Mouse (Mus musculus) megakaryocyte, embryonic 14.5 days (primary cell): ENCODE measurements at regions not wholly inside any gene's neighbourhood (a gene's known extent, or its start where the extent isn't known, plus 50 kb on each side); places are given as distances from the start of the nearest gene placed in this dataset.

Source experiments
- H3K27me3 ChIP-seq: replicated peaks from 2 replicates; pipeline ENCODE3; 2012; ENCODE audit warnings: inconsistent platforms
- H3K36me3 ChIP-seq: replicated peaks from 2 replicates; pipeline ENCODE3; 2012; ENCODE audit warnings: low read length, inconsistent platforms, mixed read lengths
- H3K4me1 ChIP-seq: 2 replicates; pipeline ENCODE4 v1.6.1; 2012; ENCODE audit warnings: inconsistent platforms
- H3K4me3 ChIP-seq: replicated peaks from 2 replicates; pipeline ENCODE3; 2012; ENCODE audit warnings: moderate library complexity, mild to moderate bottlenecking, inconsistent platforms
- H3K9me3 ChIP-seq: 2 replicates; pipeline ENCODE4 v1.6.1; 2012; ENCODE audit warnings: inconsistent platforms
- FLI1 ChIP-seq: IDR thresholded peaks from 2 replicates; pipeline ENCODE4 v1.6.1; 2012; ENCODE audit warnings: low read length, inconsistent platforms, mixed read lengths
- GATA1 ChIP-seq: IDR thresholded peaks from 3 replicates; pipeline ENCODE4 v1.6.1; 2012; ENCODE audit warnings: mixed read lengths, low read length, inconsistent platforms, borderline replicate concordance

DNA sequence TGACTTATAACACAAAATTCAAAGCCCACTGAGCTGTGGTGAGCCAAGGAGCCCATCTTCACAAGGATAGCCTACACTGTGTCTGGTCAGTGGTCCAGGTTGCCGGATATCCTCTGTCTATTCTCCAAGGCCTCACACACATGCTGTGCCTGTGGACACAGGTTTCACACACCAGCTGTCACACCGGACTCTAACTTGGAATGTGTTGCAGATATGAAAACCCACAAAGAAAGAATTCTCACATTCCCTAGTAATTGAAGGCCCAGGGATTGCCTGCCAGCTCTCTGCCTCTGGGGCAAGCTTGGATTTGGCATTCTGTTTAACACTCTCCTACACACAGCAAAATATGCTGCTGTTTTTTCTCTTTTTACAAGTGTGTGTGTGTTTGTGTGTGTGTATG lies 595.4 kb upstream of the Arpp21 start:
- no peaks in the 10 kb centered on the region for H3K36me3 ChIP-seq
- peaks cover 45% of the 10 kb centered on the region for H3K9me3 ChIP-seq
- H3K27me3 ChIP-seq: no peaks in the 10 kb centered on the region
- no peaks in the 10 kb centered on the region for H3K4me1 ChIP-seq
- TF ChIP-seq FLI1 (no peak), GATA1 (no peak)
- H3K4me3 ChIP-seq: no peak overlapping the region

DNA sequence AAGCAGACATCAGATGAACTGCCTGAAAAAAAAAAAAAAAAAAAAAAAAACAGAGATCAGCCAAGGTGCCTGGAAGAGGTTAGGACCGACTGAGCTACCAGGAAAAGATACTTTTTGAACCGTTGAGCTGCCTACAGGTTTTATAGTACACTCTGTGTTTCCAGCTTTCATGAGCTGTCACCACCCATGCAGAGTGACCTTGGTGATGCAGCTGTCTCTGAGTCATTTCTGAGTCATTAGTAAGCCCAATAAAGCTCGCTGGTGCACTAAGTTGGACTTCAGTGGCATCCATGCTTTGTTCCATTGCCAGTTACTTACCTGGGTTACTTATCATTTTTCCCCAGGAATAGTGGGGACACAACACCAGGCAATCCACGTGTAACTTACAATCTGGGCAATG lies 592.9 kb upstream of the Arpp21 start:
- no peaks in the 10 kb centered on the region for H3K36me3 ChIP-seq
- H3K27me3 ChIP-seq: no peaks in the 10 kb centered on the region
- H3K9me3 ChIP-seq: peaks cover 32% of the 10 kb centered on the region
- H3K4me1 ChIP-seq: no peaks in the 10 kb centered on the region
- TF ChIP-seq GATA1 (no peak), FLI1 (no peak)
- no peak overlapping the region for H3K4me3 ChIP-seq

DNA sequence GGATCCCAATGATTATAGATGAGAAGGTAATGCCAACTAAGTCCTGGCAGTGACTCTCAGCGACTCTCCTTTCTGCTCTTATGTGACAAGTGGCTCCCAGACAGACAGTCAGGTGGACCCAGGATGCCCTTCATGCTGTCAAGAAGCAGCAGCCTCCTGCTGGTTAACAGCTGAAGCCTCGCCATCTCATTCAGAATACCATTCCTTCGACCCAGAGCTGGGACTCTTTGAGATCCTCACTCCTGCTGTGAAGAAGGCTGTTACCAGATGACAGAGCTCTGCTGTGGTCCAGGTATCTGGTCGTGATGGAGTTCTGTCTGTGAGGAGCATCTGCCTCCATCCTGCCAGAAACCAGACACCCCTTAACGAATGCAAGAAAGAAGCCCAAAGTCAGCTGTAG lies 590.9 kb upstream of the Arpp21 start:
- Histone ChIP-seq H3K36me3 (no peaks in the 10 kb centered on the region), H3K9me3 (peaks cover 21% of the 10 kb centered on the region; the same call in 1 of the 2 replicates), H3K27me3 (no peaks in the 10 kb centered on the region), H3K4me1 (no peaks in the 10 kb centered on the region), H3K4me3 (no peak overlapping the region)
- TF ChIP-seq FLI1 (no peak), GATA1 (no peak)

DNA sequence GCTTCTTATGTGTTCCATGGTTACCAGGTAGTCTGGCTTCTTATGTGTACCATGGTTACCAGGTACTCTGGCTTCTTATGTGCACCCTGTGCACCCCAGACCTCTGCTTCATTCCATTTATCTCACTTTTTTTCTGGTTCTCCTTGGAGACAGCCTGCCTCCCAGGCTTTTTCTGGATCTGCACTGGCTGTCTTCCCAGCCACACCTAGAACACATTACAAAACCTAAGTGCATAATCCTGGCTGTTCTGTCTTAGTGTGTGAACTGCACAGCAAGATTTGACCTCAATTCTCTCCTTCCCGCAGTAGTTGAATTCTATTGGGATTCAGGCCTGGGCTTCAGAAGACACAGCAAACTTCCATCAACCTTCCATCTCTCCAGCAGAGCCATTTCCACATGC lies 586.2 kb upstream of the Arpp21 start:
- TF ChIP-seq FLI1 (no peak), GATA1 (no peak)
- H3K4me3 ChIP-seq: no peak overlapping the region
- H3K4me1 ChIP-seq: no peaks in the 10 kb centered on the region
- H3K36me3 ChIP-seq: no peaks in the 10 kb centered on the region
- H3K9me3 ChIP-seq: peaks cover 9% of the 10 kb centered on the region; the same call in 1 of the 2 replicates
- no peaks in the 10 kb centered on the region for H3K27me3 ChIP-seq

DNA sequence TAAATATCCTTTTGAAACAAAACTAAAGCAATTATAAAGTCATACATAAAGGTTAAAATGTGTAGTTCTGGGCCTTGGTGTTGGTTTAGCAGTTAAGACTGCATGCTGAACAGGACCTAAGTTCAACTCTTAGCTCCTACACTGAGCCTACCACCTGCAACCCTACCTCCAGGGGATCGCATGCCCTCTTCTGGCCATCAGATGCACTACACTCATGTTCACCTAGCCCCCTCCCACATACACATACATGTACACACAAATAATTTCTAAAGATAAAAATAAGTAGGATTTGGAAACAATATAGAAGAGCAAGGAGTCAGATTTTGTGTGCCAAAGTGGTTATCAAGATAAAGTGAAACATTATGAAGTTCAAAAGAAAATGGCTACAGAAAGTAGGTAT lies 576.2 kb upstream of the Arpp21 start:
- H3K27me3 ChIP-seq: no peaks in the 10 kb centered on the region
- H3K4me1 ChIP-seq: no peaks in the 10 kb centered on the region
- H3K36me3 ChIP-seq: no peaks in the 10 kb centered on the region
- no peak for TF ChIP-seq FLI1
- TF ChIP-seq GATA1: no peak
- peaks cover 25% of the 10 kb centered on the region for H3K9me3 ChIP-seq
- H3K4me3 ChIP-seq: no peak overlapping the region

DNA sequence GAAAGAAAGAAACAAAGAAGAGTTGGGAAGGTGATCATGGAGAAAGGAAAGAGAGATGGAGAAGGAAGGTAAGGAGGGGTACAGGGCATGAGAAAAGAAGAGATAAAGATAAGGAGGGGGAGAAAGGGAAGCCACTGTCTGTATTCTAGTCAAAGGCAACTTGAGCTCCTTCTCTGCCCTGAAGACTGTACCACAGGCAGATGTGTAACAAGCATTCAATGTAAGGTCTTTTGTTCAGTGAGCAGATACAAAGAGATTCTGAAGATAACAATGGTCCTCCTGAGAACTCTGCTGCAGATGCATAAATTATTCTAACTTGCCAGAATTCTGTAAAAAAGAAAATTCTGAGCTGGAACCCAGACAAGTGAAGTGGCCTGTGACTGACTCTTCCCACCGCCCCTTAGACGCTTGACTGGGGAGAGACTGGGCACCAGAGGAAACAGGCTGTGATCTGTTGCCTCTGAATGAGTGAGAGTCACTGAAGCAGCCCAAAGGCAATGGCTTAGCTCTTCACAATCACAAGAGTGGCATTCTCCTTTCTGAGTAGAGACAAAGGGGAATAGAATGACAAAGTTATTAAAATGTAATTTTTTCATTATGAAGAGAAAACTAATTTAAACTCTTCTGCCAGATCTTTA lies 564.0 kb upstream of the Arpp21 start:
- no peaks in the 10 kb centered on the region for H3K4me1 ChIP-seq
- 0 out of 2 replicates have a peak, but pooled peaks cover 5% of the 10 kb centered on the region for H3K9me3 ChIP-seq
- H3K4me3 ChIP-seq: no peak overlapping the region
- no peaks in the 10 kb centered on the region for H3K36me3 ChIP-seq
- TF ChIP-seq GATA1 (no peak), FLI1 (no peak)
- H3K27me3 ChIP-seq: no peaks in the 10 kb centered on the region

DNA sequence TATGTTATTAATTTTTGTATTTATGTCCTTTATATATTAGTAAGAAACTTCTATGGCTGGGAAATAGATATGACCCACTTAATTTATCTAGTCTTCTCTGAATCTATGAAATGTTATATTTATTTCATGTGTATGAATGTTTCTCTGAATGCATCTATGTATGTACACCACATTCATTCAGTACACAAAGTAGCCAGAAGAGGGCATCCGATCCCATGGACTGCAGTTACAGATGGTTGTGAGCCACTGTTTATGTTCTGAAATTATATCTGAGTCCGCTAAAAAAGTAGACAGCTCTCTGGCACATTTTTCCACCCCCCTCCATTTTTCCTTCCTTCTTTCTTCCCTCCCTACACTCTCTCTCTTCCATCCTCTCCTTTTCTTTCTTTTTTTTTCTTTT lies 557.8 kb upstream of the Arpp21 start:
- TF ChIP-seq FLI1: no peak
- no peak for TF ChIP-seq GATA1
- Histone ChIP-seq H3K4me1 (no peaks in the 10 kb centered on the region), H3K9me3 (peaks cover 3% of the 10 kb centered on the region; the same call in 1 of the 2 replicates), H3K4me3 (no peak overlapping the region), H3K27me3 (no peaks in the 10 kb centered on the region), H3K36me3 (no peaks in the 10 kb centered on the region)

DNA sequence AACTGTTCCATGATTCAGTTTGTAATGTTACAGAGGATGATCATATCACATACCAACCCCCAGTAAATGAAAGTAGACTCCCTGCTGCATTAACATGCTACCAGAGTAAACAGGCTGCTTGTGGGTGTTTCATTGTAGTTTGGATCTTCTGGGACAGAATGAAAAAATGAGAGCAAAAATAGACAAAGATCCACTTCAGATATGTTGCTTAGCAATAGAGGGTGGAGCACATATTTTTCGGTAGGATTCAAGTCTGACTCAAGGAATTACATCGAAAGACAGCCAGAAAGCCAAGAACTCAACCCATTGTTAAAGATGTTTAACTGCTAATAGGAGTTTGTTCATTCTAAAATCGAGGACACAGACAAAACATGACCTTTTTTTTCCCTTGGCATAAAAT lies 536.2 kb upstream of the Arpp21 start:
- Histone ChIP-seq H3K4me3 (no peak overlapping the region), H3K27me3 (no peaks in the 10 kb centered on the region), H3K9me3 (peaks cover 22% of the 10 kb centered on the region), H3K36me3 (no peaks in the 10 kb centered on the region), H3K4me1 (no peaks in the 10 kb centered on the region)
- TF ChIP-seq GATA1 (no peak), FLI1 (no peak)

DNA sequence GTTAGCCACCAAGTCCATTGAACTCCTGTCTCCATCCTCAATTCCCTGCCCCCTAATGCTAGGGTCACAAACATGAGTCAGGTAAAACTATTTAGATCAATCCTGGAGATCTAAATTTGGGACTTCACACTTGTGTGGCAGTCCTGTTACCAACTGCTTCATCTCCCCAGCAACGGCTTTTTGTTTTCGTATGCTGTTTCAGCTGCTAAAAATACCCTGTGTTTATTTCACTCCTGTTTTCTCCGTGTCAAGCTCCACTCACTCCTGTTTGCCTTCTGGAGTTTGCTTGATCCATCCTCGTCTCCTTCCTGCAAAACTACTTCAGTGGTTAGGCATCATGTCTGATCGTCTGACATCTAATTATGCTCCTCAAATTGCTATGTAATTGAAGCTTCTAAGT lies 508.9 kb upstream of the Arpp21 start:
- no peak for TF ChIP-seq GATA1
- TF ChIP-seq FLI1: no peak
- Histone ChIP-seq H3K36me3 (no peaks in the 10 kb centered on the region), H3K4me1 (no peaks in the 10 kb centered on the region), H3K9me3 (peaks cover 7% of the 10 kb centered on the region; the same call in 1 of the 2 replicates), H3K4me3 (no peak overlapping the region), H3K27me3 (no peaks in the 10 kb centered on the region)

DNA sequence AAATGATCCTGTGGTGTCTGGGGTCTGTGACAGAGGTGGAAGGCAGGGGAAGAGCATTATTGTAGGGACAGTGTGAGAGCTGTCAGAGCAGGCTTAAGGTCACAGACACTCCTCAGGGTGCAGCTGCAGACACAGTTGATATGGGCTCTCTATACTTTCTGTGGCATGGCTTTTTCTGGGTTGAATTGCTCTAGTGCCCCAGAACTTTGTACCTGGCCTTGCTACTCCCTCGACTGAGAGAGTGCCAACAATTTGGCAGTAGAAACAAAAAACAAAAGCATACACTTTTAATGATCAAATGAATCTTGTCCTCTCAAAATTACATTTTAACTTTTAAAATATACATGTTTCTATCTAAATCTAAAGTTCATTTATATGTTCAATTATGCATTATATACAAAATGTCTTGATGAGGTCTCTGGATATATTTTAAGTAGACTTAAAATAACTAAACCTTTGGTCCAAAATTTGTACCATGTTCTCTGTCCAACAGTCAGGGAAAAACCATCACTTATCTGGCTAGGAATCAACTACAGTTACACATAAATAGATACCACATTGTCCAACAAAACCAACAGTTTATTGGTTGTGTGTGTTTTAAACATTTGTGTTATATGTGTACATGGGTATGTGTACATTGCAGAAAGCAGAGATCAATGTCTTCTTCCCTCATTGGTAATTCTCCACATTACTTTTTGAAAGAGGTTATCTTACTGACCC lies 508.3 kb upstream of the Arpp21 start:
- TF ChIP-seq GATA1: no peak
- no peaks in the 10 kb centered on the region for H3K4me1 ChIP-seq
- no peak overlapping the region for H3K4me3 ChIP-seq
- H3K27me3 ChIP-seq: no peaks in the 10 kb centered on the region
- H3K36me3 ChIP-seq: no peaks in the 10 kb centered on the region
- peaks cover 8% of the 10 kb centered on the region; the same call in 1 of the 2 replicates for H3K9me3 ChIP-seq
